Mouse (Mus musculus) CD8-positive naive resting alpha-beta T cell, adult 2 months (primary cell): ENCODE results near the gene Zfp456.
"Not testable (repeated sequence)": the region's sequence is repeated elsewhere in the genome, so short reads cannot be mapped to it uniquely, and the experiment has no call there.

ENCODE experiments used
- DNase-seq, 2 experiments: peaks; one replicate each; pipeline ENCODE4 v3.0.0; 2022; ENCODE audit warnings: low read depth in 2 of 2, low spot score in 2 of 2

Zfp456 gene

DNA sequence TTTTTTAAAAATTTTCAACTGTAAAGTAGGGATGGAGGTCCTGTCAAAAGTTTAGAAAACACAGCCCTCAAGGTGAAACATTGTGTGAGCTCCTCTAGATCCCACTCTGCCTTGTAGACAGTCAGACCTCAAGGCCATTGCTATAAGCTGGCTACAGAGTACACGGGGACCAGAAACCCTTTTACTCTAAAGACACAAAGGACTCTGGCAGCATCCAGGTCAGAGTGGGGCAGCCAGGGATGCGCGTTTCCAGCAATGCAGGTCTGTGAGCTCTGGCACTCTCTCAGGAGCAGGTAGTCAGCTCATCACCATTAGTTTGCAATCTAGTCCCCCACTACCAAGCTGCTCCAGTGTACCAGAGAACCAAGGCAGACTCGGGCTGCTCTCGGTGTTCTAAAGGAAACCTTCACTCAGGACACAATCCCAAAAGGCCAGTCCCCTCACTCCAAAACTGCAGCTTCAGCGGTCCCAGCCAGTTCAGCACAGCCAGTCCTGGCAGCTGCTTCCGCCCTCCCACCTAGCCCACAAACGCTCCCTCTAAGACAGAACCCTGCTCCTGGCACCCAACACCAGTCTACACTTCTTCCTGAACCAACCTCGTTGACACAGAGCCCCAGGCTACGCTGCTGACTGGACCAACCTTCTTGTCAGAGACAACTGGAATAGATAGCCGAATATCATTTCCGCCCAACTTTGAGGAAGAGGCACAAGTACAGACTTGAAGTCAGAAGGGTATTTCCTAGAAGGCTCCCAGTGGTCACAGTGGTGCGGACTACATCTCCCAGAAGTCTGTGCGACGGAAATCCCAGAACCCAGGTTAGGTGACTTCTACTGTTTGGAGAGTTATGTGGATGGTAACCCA is at the start of gene Zfp456, which contains the start of gene Gm28041:
Gene Zfp456 (minus strand): TSS at position 761 of the 862 bp plus-strand sequence.
Gene Gm28041 (minus strand): TSS at position 684 of the 862 bp plus-strand sequence.
- DNase-seq: peak; percentile 74 to 76

DNA sequence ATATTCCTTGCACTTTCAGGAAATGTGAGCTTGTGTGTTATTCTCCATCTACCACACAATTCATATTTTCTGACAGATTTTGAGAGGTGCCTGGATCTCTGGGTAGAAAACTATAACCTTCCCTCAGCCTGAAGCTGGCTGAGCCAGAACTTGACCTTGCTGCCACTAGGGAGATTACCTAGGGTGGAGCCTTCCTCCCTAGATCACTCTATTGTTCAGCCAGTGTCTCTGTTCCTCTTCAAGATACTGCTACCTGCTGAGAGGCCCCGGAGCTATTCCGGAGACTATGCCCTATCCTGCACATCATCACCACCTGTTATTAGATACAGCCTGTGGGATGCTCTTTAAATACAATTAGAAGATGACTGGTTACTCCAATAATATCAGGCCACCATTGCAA is 46.9 kb upstream of the Zfp456 start:
- not testable (repeated sequence) for DNase-seq

DNA sequence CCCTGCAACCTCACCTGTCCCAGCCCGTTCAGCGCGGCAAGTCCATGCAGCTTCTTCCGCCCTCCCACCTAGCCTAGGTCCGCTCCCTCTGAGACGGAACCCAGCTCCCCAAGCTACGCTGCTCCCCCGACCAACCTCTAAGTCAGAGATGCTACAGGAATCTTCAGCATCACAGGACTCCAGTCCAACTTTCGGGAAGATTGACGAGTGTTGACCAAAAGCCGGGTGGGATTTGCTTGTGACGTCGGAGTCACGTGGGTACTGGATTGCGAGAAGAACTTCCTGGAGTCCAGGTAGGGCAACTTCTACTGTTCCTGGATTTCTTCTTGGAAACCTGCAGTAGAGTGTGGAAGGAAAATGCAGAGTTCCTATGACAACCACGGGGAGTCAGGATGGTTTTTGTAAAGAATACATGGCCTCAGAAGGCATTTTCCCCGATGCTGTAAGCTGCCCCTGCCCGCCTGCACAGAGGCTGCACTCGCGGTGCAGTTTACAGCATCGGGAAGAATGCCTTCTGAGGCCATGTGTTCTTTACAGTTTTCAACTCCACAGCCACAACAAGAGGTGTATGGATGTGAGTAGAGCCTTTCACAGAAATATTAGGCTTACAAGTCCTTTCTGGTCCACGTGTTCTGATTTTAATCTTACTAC is 45.7 kb upstream of the Zfp456 start, which contains the start of gene Zfp459:
Gene Zfp459 (minus strand): TSS at position 212 of the 651 bp plus-strand sequence.
- DNase-seq: peak; percentile 25 to 28

DNA sequence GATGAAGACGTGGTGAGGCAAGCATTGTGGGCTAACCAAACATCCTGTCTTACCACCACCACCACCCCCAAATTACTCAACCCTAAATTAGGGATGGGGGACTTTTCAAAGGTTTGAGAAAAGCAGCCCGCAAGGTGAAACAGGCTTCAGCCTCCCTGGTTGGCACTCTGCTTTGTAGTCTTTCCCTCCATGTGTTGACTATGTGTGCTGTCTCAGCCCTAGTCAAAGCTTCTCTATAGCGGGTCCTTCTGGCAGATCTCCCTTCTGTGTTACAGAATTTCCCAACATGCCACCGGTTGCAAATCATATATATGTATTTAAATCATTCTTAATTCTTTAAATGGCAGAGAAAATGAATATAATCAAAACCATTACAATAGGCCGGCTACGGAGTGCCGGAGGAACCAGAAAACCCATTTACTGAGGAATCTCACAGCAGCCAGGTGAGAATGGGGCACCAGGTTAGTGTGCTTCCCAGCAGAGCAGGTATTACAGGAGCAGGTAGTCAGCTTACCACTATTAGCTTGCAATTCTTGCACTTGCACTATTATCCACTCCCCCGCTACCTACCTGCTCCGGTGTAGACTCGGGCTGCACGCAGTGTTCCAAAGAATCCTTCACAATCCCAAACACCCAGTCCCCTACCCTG is 45.1 kb upstream of the Zfp456 start:
- DNase-seq: no peak

DNA sequence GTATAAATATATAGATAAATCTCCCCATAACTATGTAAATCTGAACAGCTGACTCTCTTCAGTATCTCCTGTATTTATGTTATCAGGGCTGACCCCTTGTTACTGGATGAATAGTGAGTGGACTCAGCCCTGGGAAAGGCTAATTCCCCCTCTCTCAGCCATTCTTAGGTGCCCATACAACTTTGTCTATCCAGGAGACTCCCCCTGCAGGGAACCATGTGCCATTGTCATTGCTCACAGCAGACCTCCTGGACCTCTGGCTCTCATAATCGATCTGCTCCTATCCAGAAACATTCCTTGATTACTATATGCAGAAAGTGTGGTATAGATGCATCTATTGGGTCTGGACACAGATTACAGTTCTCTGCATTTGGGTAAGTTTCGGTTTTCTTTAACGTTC is 41.2 kb upstream of the Zfp456 start:
- no peak for DNase-seq

DNA sequence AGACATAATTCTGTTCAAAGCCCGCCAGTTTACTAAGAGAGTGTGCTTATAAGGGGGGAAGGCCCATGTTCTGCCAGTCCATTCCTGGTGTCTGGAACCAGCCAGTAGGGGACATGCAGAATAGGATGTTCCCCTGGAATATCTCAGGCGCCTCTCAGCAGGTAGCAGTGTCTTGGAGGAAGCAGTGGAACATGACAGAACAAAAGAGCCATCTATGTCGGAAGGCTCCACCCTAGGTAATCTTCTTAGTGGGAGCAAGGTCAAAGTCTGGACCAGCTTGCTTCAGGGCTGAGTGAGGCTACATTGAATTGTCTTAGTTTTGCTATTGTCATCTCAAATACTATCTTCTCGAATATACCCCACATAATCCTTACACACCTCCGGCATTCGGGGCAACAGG is 40.1 kb upstream of the Zfp456 start:
- DNase-seq: no peak

DNA sequence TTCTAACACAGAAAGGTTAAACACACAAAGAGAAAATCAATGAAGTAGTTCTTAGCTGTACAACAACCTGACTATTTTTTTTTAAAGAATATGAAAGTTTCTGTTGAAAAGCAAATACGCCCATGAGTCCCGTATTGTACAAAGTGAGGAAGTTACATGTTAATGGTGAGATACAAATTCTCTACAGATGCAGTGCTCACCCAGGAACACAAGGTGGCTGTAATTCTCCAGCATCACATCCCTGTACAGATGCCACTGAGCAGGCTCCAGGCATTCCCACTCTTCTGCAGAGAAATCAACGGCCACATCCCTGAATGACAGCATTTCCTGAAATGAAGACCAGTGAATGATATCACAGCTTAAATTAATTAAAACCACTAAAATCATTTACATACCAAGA is 38.0 kb upstream of the Zfp456 start:
- DNase-seq: not testable (repeated sequence)

DNA sequence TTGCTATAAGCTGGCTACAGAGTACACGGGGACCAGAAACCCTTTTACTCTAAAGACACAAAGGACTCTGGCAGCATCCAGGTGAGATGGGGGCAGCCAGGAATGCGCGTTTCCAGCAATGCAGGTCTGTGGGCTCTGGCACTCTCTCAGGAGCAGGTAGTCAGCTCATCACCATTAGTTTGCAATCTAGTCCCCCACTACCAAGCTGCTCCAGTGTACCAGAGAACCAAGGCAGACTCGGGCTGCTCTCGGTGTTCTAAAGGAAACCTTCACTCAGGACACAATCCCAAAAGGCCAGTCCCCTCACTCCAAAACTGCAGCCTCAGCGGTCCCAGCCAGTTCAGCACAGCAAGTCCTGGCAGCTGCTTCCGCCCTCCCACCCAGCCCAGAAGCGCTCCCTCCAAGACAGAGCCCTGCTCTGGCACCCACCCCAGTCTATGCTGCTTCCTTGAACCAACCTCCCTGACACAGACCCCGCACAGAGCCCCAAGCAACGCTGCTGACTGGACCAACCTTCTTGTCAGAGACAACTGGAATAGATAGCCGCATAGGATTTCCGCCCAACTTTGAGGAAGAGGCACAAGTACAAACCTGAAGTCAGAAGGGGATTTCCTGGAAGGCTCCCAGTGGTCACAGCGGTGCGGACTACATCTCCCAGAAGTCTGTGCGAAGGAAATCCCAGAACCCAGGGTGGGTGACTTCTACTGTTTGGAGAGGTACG is 23.7 kb upstream of the Zfp456 start, which contains the start of gene Zfp429:
Gene Zfp429 (minus strand): TSS at position 637 of the 721 bp plus-strand sequence.
- peak; percentile 63 to 65 for DNase-seq

DNA sequence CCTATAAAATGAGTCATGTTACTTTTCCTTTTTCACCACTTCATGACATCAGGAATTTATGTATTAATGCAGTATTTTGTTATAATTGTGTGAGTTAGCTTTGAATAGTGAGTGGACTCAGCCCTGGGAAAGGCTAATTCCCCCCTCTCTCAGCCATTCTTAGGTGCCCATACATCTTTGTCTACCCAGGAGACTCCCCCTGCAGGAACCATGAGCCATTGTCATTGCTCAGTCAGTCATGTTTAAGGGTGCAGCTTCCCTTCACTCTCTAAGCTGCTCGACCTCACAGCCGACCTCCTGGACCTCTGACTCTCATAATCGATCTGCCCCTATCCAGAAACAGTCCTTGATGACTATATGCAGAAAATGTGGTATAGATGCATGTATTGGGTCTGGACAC is 645 bp upstream of the Zfp456 start:
- not testable (repeated sequence) for DNase-seq

DNA sequence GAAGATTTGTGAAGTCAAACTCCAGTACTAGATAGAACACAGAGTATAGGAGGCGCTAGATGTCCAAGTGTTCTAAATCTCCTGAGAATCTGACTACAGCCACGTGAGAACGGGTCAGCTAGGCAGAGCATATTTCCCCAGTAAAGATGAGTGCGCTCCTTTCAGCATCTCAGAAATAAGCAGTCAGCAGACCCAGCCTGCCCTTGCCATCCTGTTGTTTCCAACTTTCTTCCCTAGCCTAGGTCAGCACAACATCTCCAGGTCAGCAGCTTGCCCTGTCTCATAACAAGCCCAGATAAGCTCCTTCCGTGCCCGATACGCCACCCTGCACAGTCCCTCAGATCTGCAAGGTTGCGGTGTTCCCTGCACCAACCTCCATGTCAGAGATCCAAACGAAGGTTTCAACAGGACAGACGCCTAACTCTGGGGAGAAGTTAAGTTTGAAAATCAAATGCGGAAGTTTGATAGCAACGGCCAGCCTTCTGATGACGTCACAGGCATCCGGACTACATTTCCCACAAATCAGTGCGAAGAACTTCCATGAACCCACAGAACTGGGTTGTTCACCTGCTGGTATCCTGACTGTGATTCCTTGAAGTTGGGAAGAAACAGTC is 15.4 kb downstream of the Zfp456 start, which contains the start of the genes Gm28044 and Zfp953:
Gene Gm28044 (minus strand): TSS at position 406 of the 614 bp plus-strand sequence.
Gene Zfp953 (minus strand): TSS at position 475 of the 614 bp plus-strand sequence.
- peak; percentile 84 to 88 for DNase-seq

DNA sequence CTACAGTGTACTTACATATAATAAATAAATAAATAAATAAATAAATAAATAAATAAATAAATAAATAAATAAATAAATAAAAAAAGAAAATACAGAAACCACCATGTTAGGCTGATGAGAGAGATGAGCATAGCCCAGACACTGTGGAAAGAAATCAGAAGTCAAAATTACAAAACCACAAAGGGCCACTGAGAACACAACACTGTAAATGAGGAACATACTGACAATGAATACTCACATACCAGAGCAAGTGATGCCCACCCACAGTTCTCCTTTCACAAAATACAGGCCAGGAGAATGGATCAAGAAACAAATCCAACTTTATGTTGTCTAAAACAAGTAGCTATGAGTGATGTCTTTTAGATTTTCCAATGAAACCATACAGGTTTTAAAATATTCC is 23.8 kb downstream of the Zfp456 start:
- DNase-seq: no peak

DNA sequence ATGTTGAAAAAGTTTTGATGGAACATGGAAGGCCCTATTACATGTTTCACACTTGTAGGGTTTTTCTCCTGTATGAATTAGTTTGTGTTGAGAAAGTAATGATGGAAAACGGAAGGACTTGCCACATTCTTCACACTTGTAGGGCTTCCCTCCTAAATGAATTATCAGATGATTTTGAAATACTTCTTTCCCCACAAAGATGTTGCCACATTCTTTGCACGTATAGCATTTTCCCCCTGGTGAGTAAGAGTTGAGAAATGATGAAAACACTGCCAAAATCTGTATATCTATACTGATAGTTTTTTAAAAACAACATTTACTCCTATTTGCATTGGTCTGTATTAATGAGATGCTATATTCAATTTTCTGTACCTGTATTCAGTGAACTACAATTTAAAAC is 32.2 kb downstream of the Zfp456 start:
- no peak for DNase-seq

DNA sequence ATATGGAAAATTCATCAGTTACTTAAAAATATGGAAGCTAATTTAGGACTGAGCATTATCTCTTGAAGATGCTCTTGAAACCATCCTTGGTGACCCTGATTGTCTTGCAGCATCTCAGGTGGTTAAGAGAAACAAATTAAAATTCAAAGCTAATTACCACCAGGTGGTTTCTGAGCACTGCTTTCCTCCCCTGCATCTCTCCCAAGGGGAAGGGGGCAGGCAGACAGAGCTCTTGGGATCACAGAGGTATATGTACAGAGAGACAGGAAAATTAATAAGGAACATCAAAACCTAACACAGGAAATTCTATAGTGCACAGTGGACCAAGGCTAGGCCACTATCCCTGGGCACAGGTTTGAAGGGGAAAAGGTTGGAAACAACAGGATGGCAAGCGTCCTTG is 42.7 kb downstream of the Zfp456 start:
- DNase-seq: peak in 1 of 2 experiments; percentile 2

DNA sequence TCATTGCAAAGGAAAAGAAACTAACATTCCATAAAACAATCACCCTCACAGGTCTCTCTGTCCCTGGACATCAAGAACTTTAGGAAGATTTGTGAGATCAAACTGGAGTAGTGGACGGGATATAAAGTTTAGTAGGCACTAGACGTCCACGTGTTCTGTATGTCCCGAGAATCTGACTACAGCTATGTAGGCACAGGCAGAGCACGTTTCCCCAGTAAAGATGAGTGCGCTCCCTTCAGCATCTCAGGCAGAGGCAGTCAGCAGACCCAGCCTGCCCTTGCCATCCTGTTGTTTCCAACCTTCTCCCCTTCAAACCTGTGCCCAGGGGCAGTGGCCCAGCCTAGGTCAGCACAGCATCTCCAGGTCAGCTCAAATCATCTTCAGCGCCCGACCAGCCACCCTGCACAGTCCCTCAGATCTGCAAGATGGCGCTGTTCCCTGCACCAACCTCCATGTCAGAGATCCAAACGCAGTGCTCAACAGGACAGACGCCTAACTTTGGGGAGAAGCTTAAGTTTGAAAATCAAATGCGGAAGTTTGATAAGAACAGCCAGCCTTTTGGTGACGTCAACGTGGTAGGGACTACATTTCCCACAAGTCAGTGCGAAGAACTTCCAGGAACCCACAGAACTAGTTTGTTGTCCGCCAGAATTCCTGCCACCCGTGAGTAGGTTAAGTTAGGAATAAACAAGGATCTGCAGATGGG is 43.4 kb downstream of the Zfp456 start, which contains the start of gene Zfp595:
Gene Zfp595 (minus strand): TSS at position 552 of the 706 bp plus-strand sequence.
- DNase-seq: peak; percentile 75 to 80
